Mouse (Mus musculus): Measurements from ENCODE around the gene Eme2.

The Eme2 gene

DNA sequence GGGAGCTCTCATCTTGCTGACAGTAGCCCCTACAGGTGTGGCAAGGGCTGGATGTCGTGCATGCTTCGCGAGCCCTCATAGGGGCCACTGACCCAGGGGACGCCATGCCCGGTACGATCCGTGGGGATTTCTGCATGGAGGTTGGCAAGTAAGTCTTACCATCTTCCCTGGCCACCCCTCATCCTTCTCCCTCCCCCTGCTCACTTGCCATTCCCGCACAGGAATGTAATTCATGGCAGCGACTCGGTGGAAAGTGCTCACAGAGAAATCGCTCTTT, 2.0 kb upstream of the Eme2 start:
- DNase-seq (ENCODE audit: low read depth, low spot score) = no peak

DNA sequence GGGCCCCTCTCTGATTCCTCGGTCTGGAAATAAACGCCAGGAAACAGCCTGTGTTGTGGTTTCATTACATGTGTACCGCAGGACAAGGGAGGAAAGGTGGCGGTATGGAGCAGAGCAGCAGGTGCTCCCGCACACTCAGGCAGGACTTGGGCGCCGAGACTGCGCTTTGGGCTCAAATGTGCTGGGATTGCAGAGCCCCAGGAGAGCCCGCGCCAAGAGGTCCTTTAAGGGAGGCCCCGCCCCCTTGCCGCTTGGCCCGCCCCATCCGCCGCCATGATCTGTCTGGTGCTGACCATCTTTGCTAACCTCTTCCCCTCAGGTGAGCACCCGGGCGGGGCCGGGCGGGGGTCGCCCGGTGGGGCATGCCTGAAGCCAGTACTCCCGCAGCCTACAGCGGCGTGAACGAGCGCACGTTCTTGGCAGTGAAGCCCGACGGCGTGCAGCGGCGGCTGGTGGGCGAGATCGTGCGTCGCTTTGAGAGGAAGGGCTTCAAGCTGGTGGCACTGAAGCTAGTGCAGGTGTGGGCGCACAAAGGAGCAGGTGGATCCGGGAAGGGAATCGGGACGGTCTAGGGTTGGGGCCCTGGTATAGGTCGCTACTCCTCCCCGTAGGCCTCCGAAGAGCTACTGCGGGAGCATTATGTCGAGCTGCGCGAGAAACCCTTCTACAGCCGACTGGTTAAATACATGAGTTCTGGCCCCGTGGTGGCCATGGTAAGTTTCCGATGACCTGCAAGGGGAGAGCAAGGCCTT, 1.5 kb upstream of the Eme2 start, which contains the start of gene Nme3:
TSS of gene Nme3 (plus strand) at position 260 of the 752 bp plus-strand sequence.
- peak; percentile 61 for DNase-seq (ENCODE audit: low read depth, low spot score)

DNA sequence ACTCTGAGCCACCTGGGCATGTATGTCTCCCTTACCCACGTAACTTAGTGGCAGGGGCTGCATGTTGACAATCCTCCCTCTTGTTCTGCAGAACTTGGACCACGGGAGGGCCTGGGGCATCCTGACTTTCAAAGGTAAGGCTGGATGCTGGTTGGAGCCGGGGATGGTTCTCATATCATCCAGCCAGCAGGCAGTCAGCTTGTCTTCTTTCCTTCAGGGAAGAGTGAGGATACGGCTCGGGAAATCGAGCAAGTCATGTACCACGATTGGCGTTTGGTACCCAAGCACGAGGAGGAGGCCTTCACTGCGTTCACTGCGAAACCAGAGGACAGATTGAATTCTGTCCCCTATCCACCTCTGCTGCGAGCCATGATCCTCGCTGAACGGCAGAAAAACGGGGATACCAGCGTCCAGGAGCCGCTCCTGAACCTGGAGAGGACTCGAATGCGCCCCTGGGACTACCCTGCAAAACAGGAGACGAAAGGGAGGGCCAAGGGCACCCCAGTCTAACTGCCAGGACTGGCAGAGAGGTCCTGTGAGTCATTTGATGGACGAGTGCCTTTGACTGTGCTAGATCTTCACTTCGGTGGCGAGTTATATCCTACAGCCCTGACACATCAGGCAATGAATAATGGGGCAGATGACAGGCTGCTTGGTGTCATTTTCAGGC, 819 bp upstream of the Eme2 start:
- no peak for DNase-seq (ENCODE audit: low read depth, low spot score)

DNA sequence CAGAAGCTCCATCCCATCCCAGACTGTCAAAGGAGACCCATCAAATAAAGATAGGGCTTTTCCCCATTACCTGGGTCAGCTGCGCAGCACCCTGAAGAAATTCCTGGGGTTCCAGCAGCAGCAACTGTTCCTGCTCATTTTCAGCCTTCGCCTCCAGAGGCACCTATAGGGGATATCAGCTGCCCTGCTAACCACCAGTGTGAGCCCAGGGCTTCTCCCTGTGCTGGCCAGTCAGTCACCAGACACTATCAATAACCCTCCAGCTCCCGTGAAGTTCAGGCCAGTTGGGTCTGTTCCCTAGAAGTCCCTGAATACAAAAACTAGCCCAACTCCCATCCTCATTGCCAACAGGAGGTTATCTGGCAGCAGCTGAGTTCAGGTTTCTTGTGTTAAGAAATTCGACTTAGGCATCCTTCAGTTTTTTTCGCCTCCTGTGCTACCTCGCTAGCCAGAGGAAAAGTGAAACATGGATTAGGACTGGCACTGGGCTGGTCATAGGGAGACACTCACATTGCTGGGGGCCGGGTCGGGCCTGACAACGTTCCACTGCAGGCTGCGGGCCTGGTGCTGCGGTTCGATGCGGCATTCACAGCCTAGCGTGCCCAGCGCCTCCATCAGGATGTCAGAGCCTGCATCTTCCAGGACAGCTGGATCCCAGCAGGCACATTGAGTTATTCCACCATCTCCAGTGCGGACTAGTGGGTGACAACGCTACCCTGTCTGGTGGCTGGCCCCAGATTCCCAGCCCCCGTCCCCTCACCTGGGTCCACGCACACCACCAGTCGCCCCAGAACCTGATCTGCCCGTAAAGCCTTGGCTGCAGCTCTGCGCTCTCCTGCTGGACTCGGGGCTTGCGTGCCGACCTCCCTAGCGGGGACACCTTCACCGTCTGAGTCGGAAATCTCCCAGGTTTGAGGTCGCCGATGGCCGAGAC, 559 bp downstream of the Eme2 start:
- DNase-seq (ENCODE audit: low read depth, low spot score) = no peak

DNA sequence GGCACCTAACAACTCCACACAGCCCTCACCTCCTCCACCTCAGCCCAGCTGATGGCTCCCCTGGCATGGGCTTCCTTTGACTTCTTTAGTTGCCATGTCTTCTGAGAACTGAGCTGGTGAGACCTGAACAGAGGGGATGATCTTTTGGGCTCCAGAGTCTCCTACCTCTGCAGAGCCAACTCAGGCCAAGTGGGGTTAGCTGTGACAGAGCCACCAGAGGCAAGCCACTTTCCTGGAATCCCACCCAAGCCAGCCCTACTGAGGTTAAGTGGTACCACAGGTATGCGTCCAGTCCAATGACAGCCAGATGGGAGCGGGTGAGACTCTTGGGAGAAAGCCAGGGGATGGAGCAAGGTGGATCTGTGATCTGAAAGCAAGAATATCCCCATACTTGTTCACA, 1.6 kb downstream of the Eme2 start:
- DNase-seq (ENCODE audit: low read depth, low spot score) = no peak

DNA sequence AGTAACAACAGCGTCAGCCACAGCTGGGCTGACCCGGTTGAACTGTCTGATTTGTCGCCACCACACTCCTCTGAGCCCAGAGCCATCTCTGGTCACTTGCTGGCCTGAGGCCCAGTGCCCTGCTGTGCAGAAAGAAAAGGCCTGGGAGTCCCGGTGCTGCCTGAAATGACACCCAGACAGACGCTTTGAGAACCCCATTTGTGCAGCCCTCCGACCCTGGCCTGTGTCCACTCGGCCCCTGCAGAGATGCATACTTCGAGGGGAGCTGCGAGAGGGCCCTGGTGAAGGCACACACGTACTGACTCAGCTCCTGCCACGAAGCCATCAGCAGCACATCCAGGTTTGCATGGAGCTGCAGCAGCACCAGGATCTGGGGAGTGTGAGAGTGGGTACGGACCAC, 2.1 kb downstream of the Eme2 start:
- no peak for DNase-seq (ENCODE audit: low read depth, low spot score)

DNA sequence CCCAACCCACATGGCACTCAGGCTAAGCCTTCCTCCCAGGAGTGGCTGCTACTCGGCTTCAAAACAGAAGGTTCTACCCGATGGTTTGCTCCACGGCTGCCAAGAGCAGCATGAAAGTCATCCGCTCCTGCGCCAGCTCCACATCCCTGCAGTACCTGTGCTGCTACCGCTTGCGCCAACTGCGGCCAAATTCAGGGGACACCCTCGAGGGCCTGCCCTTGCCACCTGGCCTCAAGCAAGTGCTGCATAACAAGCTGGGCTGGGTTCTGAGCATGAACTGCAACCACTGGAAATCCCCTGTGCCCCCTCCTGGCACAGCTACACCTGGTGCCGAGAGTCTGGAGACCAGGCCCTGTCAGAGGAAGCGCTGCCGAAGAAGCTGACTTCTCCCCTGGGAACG, 3.6 kb downstream of the Eme2 start:
- no peak for DNase-seq (ENCODE audit: low read depth, low spot score)

DNA sequence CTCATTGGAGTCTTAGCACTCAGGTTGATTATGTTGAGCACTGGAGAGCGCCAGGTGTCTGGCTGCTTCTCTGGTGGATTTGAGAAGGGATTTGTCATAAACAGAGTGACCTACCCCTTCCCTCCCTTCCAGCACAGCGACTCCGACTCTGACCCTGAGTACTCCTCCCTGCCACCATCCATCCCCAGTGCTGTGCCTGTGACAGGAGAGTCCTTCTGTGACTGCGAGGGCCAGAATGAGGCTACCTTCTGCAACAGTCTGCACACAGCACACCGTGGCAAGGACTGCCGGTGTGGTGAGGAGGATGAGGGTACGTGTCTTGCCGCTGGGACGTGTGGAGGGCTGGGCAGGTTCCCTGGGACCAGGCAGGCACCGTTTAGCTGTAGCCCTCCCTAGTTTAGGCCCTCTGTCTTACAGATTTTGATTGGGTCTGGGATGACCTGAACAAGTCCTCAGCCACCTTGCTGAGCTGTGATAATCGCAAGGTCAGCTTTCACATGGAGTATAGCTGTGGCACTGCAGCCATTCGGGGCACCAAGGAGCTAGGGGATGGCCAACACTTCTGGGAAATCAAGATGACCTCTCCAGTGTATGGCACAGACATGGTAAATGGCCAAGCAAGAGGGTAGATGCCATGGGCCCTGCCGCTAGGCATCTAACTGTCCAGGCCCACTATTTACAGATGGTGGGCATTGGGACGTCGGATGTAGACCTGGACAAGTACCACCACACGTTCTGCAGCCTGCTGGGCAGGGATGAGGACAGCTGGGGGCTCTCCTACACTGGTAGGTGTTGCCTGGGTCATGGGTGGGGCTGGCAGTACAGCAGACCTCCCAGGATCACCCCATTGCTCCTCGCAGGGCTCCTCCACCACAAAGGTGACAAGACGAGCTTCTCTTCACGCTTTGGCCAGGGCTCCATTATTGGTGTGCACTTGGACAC, 4.5 kb downstream of the Eme2 start:
- DNase-seq (ENCODE audit: low read depth, low spot score) = no peak

DNA sequence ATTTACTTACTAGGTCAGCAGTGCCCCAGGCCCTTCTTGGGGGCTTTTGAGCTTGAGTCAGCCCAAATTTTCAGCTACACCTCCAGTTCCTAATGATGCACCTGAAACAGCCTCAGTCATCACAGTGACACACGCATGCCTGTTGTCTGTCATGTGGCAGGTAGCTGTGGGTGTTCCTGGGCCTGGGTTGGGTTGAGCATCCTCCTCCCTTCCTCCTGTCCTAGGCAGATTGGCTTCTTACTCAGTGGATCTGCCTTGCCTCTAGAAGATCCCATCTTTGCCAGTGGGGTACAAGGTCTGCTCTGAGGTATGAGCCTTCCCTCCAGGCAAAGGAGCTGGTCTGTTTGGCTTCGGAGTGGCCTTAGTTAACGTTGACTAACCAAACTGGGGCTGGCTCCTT, 6.0 kb downstream of the Eme2 start:
- DNase-seq (ENCODE audit: low read depth, low spot score) = no peak

DNA sequence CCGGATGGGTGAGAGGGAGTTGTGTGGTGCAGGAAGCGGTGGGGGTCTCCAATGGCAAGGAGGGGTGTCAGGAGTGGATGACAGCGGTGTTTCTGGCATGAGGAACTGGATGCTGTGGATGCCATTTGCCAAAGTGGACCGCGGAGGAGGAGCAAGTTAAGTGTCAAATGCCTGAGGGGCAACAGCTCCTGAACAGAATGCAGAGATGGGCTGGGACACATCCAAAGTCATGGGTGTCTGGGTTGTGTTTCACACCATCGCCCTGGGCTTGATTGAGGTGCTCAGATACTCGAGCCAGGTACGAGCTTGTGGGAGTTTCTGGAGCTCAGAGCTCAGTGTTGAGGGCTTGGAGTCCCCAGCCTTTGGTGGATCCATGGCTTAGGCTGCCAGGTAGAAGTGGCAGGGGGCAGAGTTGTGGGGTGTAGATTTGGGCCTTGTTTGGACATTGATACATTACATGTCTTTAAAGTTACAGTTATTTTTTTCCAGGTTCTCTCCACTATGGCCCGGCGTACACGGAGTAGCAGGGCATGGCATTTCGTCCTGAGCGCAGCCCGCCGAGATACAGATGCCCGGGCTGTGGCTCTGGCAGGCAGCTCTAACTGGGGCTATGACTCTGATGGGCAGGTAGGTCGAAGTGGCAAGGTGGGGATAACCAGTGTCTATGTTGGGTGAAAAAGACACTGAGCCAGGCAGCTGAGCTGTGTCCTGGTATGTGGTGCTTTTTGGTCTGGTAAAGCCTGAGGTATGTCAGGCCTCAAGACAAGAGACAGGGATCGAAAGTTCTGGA, 7.4 kb downstream of the Eme2 start:
- DNase-seq (ENCODE audit: low read depth, low spot score) = no peak

DNA sequence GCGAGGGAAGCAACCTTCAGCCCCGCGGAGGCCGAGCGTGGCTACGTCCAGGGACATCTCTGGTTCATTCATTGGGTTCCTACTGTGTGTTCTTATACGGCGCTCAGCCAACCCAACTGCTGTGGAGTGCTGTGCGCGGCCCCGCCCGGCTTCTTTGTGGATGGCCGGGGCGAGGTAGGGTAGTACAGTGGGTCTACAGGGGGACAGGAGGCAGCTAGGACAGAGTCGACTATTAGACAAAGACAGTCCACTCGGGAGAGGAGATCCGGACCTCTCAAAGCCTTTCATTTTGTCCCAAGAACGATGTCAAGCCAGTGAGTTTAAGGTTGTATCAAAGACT, 8.0 kb downstream of the Eme2 start:
- no peak for DNase-seq (ENCODE audit: low read depth, low spot score)

DNA sequence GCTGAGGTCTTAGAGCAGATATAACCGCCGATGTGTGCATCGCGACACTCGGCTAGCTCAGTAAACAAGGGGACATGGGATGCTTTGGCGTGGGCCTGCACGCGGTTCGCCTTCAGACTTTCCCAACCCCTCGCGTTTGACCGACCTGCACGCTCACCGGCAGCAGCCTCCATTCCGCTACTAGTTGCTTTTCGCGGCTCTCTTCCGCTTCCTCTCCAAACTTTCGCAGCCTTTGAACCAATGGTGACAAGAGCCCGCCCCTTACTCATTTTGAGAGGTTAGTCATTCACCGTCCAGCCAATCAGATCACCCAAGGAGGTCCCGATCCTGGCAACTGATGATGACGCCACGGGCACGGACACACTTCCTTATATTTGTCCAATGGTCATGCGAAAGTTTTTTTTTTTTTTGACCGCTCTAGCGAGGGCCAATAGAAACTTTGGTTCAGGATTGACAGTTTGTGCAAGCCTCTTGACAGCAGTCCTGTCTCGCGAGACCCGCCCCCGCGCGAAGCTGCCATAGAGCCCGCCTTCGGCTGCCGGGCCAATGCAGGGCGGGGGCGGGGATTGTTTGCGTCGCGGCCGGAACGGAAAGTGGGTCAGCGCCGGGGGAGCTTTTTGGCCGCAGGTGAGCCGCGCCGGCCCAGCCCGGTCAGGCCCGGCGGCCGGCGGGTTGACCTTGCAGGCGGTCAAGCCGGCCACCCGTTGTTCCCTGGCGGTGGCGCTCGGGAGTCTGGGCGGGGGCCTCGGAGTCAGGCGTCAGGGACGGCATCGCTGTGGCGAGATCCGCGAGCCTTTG, 8.6 kb downstream of the Eme2 start, which contains the start of the genes Nubp2 and Spsb3:
TSS of gene Nubp2 (minus strand) at position 216 of the 798 bp plus-strand sequence.
TSS of gene Spsb3 (plus strand) at position 510 of the 798 bp plus-strand sequence.
- peak; percentile 99 for DNase-seq (ENCODE audit: low read depth, low spot score)

DNA sequence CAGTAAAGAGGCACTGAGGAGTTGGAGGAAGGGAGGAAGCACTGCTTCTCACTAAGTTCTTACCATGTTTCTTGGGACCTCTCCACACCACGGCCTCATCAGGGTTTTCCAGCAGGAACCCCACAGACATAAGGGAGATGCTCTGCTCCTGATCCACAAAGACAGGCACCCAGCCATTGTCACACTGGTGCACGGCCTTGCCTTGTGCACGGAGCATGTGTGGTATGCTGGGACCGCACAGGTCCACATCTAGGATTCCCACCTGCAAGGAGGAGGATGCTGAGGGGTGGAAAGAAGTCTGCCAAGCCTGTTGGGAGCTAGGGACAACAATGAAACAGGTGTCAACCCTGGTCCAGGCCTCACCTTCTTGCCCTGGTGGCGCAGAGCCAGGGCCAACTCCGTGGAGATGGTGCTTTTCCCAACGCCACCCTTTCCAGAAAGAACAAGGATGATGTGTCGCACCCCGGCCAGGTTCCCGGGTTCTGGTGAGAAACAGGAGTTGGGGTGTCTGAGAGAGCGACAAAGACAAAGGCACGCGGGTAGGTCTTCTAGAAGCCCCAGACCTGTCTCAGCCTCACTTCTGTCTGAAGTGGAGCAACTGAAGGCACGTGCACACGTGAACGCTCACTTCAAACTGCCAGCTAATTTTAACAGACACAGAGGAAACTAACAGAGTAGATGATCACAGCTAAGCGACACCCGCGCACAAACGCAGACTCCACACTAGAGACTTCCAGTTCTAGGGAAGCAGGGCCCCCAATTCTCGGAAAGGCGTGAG, 9.3 kb downstream of the Eme2 start:
- no peak for DNase-seq (ENCODE audit: low read depth, low spot score)

DNA sequence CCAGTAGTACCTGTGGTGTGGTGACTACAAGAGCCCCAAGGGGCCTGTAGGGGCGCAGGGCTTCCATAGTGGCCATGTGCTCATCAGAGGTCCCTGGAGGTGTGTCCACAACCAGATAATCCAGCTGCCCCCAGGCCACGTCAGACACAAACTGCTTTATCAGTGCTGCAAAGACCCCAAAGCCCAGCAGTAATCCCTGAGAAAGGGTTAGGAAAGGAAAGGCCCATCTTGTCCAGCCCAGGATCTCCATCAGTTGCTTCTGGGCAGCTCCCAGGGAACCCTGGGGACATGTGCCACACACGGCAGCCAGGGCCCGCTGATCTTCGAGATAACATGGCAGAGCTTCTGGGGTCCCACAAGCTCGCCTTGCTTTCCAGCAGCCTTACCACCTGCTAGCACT, 10.5 kb downstream of the Eme2 start:
- DNase-seq (ENCODE audit: low read depth, low spot score) = no peak

DNA sequence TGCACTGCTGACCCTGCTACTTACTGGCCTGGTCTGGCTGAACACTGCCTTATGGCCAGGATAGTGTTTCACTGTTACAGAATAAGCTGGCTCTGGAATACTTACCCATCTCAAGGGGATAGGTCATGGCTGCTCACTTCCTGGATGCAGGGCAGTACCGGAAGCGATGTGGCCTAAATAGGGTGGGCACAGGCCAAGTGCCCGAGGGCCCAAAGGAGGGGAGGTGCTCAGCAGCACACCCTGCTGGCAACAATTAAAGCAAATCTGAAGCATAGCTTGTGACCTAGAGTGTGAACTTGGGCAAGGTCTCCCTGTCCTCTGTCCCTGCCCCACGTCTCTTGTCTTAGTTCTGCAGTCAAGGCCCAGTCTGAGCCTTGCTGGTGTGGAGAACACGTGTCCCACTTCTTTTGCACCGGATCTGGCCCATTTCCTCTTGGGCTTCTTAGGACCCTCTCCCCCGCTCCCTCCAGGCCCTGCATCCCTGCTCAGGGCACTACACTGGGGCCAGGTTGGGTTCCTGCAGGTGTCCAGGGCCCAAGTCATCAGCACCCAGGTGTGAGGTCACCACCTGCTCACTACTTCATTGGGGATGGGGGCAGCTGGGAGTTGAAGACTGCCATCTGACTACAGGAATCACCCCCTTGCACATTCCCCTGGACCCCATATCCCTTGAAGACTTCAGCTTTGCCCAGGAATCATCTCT, 13.0 kb downstream of the Eme2 start:
- peak; percentile 34 for DNase-seq (ENCODE audit: low read depth, low spot score)

DNA sequence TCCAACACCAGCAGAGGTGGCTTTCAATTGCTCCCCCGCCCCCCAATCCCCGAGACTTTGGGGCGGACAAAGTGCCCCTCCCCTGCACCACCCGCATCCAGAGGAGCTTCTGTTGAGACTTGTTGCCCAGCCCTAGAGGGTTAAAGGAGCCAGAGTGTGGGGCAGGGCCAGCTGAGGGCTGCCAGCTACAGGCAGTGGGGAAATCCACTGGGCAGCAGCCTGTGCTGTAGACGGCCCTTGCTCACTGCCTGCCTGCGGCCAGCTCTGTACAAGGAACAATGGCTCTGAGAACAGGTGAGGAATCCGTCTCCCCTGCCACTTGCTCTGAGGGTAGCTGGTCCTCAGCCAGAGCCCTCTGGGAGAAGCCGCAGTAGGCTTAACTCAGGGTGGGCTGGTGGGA, 16.4 kb downstream of the Eme2 start:
- no peak for DNase-seq (ENCODE audit: low read depth, low spot score)

DNA sequence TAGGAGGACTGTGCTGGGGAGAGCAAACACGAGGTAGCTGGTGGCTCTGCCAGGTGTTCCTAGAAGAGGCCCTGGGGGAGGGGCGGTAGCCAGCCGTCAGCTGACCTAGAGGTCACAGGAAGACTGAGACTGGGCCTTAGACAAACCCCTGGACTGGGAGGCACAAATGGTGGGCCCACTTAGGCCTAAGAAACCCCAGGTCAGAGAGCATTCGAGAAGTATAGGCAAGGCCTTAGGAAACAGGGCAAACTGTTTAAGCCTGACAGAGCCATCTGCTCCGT, 16.8 kb downstream of the Eme2 start:
- DNase-seq (ENCODE audit: low read depth, low spot score) = no peak

DNA sequence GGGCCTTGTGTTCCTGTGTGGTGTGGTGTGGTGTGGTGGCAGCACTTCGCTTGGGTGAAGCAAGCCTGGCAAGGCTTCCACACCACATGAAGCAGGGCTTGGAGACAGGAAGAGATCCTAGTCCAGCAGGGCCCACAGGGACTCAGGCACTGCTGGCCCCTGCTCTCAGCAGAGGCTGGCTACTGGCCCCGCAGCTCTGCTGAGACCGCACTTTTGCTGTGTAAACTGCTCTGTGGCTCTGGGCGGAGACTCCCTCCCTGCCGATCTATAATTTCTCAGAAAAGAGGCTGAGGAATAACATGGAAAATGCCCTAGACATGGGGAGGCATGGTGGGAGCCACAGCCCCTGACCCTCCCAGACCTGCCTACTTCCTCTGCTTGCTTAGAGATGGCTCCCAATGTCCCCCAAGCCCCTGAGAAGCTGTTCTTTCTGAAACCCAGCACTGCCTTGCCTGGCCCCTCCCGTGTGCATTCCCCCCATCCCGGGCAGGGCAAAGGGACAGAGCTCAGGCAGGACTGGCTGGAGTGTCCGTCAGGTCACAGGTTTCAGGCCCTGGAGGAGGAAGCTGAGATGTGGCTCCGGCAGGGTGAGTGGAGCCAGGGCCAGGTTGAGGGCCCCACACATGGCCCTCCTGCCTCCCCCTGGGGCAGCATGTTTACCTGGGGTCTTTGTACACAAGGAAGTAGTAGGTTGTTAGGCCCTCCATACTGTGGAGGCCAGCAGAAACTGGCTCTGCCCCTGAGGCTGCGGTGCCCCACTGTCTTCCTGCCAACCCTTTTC, 17.4 kb downstream of the Eme2 start:
- no peak for DNase-seq (ENCODE audit: low read depth, low spot score)
